Mouse (Mus musculus) lung, adult 2 months (tissue): ENCODE data around the gene Chrna7.

Experiments
- CTCF ChIP-seq: fragments of 200-500 bp; IDR thresholded peaks from 2 replicates; pipeline ENCODE4 v1.5.1; 2011; ENCODE audit warnings: mild to moderate bottlenecking, low read length, control low read depth; ENCODE audit not compliant: insufficient read depth
- POLR2A ChIP-seq: fragments of 200-500 bp; IDR thresholded peaks from 2 replicates; pipeline ENCODE4 v1.6.1; 2011; ENCODE audit warnings: low read depth, mild to moderate bottlenecking, control low read depth, low read length, borderline replicate concordance; ENCODE audit errors: extremely low read depth

- TF ChIP-seq POLR2A (no peak), CTCF (no peak)
Observed at GRCm38 (mm10) chr7:63162272-63162864, 50.0 kb downstream of the Chrna7 start.
